Mouse (Mus musculus): ENCODE measurements around the gene Pias1.

DNA sequence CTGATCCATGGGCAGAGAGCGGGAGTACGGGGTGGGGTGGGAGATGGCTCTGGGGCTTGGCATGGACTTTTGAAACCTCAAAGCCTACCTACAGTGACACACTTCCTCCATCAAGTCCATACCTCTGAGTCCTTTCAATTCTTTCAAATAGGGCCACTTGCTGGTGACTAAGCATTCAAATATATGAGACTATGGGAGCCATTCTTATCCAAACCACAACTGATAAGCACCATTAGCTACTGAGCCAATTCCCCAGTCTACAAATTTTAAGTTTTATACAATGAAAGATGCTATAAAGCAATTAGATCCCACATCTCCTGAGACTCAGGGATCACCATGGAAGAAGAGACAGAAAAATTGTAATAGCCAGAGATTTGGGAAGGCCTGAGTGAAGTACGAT lies 2.4 kb upstream of the Pias1 start:
- TF ChIP-seq CTCF (IDR thresholded peaks at IDR 0.05; ENCODE audit: insufficient read depth, low read depth, low read length) (no peak), POLR2A (IDR thresholded peaks at IDR 0.05; ENCODE audit: insufficient read depth, low read depth, low read length) (no peak)
